Mouse (Mus musculus) heart, embryonic 13.5 days (tissue): ENCODE results near the gene Tmem53. TPM values are rescaled to one million over a fixed set of nuclear protein-coding genes. Genes with fewer than 3 reads are reported as not detected.

ENCODE experiments used
- ATAC-seq: fragments of 200-750 bp; cut with Nextera tagmentation; 2 replicates; pipeline ENCODE4 v1.8.0; 2017; ENCODE audit warnings: moderate TSS enrichment; ENCODE audit not compliant: insufficient number of reproducible peaks, low FRiP score, low TSS enrichment; ENCODE audit errors: extremely low read depth
- H3K27ac ChIP-seq: fragments of 300-500 bp; sonication (generic); replicated peaks from 2 replicates; pipeline ENCODE4 v1.5.1; 2015; ENCODE audit warnings: moderate library complexity, mild to moderate bottlenecking, inconsistent platforms
- H3K27me3 ChIP-seq: fragments of 300-500 bp; sonication (generic); replicated peaks from 2 replicates; pipeline ENCODE4 v1.6.1; 2015; ENCODE audit warnings: mild to moderate bottlenecking, inconsistent platforms
- H3K36me3 ChIP-seq: fragments of 300-500 bp; sonication (generic); 2 replicates; pipeline ENCODE4 v1.6.1; 2015; ENCODE audit warnings: mild to moderate bottlenecking, inconsistent platforms
- H3K4me1 ChIP-seq: fragments of 300-500 bp; sonication (generic); 2 replicates; pipeline ENCODE4 v1.6.1; 2015; ENCODE audit warnings: inconsistent platforms
- H3K4me2 ChIP-seq: fragments of 300-500 bp; sonication (generic); 2 replicates; pipeline ENCODE4 v1.6.1; 2015; ENCODE audit warnings: inconsistent platforms, mild to moderate bottlenecking, moderate library complexity
- H3K4me3 ChIP-seq: fragments of 300-500 bp; sonication (generic); 2 replicates; pipeline ENCODE4 v1.5.1; 2015; ENCODE audit warnings: moderate library complexity, mild to moderate bottlenecking, inconsistent platforms
- H3K9ac ChIP-seq: fragments of 300-500 bp; sonication (generic); 2 replicates; pipeline ENCODE4 v1.6.1; 2015; ENCODE audit warnings: inconsistent platforms, mild to moderate bottlenecking, moderate library complexity
- H3K9me3 ChIP-seq: fragments of 300-500 bp; sonication (generic); 2 replicates; pipeline ENCODE4 v1.6.1; 2016; ENCODE audit warnings: inconsistent platforms
- WGBS: fragments of 180-500 bp; shearing (Covaris S2); methylation state at CpG from one replicate; pipeline ENCODE4 v1.1.7; 2015; ENCODE audit warnings: mixed read lengths; 5-methylcytosine and 5-hydroxymethylcytosine counted together
- polyA plus RNA-seq: library from polyadenylated mRNA; unstranded; fragments of >200 nt; fragmentation: Nextera tagmentation; extraction: Ambion mirVana; gene quantifications from 2 replicates; pipeline ENCODE4 v1.2.1, GENCODE M21; 2015

Tmem53 gene
- polyA plus RNA-seq, 1 experiment from 2014 or later: 25.0 TPM

GRCm38 (mm10) chr4:117284363-117284762, 32.6 kb downstream of the Tmem53 start:
- Histone ChIP-seq H3K36me3 (peaks cover 85% of the 10 kb centered on the region), H3K9ac (peak overlapping the region; percentile 56; the same call in 1 of the 2 replicates), H3K4me2 (no peak overlapping the region), H3K4me1 (peaks cover 43% of the 10 kb centered on the region), H3K4me3 (no peak overlapping the region), H3K27me3 (no peaks in the 10 kb centered on the region), H3K27ac (0 out of 2 replicates have a peak overlapping the region, but pooled peaks have one; percentile 61), H3K9me3 (no peaks in the 10 kb centered on the region)
- ATAC-seq: no peak
- WGBS: 64% methylated on average over 4 of the region's 4 CpGs

- Histone ChIP-seq H3K4me3 (peak overlapping the region; percentile 80), H3K9ac (peak overlapping the region; percentile 86), H3K36me3 (peaks cover 46% of the 10 kb centered on the region), H3K27me3 (no peaks in the 10 kb centered on the region), H3K9me3 (no peaks in the 10 kb centered on the region), H3K4me2 (peak overlapping the region; percentile 88), H3K27ac (peak overlapping the region; percentile 96), H3K4me1 (peaks cover 36% of the 10 kb centered on the region)
- no peak for ATAC-seq
- 22% methylated on average over 25 of the region's 25 CpGs for WGBS
Measured at GRCm38 (mm10) chr4:117288277-117288926, 36.7 kb downstream of the Tmem53 start.

DNA sequence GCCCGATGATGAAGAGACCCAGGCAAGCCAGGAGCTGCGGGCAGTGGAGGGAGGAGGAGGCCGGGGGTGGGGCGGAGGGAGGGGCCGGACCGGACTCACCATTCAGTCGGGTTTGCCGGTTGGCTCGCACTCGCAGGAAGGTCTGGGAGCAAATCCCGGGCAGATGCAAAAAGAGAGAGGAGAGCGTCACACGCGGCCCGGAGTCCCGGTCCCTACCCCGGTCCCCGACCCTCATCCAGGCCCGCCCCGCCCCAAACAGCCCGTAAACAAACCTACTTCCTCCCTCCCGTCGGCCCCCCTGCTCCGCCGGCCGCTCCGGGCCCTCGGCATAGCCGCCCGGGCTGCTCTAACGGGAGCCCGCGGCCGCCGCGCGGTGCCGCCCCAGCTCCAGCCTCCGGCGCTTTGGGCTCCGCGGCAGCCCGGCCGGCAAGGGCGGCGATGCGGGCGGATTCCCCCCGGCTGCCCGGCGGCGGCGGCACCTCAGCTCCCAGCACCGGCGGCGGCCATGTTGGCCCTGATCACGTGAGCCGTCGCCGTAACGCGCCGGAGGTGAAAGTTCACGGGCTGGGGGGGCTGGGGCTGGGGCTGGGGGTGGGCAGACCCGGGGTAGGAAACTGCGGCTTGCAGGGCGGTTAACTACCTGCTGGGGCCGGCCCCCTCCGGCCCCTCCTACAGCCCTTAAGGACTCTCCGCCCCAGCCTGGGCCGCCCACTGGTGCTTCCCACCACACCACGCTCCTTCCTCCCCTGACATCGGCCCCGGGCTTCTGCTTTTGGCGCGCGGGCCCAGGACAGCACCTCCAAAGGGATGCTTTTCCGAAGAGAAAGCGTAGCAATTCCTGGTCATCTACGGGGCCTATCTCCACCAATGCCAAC, 37.4 kb downstream of the Tmem53 start:
- Histone ChIP-seq H3K27ac (peak overlapping the region; percentile 96), H3K9ac (peak overlapping the region; percentile 86), H3K27me3 (0 out of 2 replicates have a peak, but pooled peaks cover 2% of the 10 kb centered on the region), H3K4me2 (peak overlapping the region; percentile 88), H3K9me3 (no peaks in the 10 kb centered on the region), H3K4me1 (peaks cover 28% of the 10 kb centered on the region), H3K36me3 (peaks cover 38% of the 10 kb centered on the region), H3K4me3 (peak overlapping the region; percentile 80)
- 1% methylated on average over 61 of the region's 80 CpGs for WGBS
- ATAC-seq: peak; percentile 83

- Histone ChIP-seq H3K27me3 (peaks cover 24% of the 10 kb centered on the region), H3K27ac (no peak overlapping the region), H3K9me3 (no peaks in the 10 kb centered on the region), H3K36me3 (peaks cover 13% of the 10 kb centered on the region), H3K4me2 (no peak overlapping the region), H3K4me1 (peaks cover 16% of the 10 kb centered on the region), H3K4me3 (no peak overlapping the region), H3K9ac (no peak overlapping the region)
- no peak for ATAC-seq
- WGBS: 75% methylated on average over 2 of the region's 2 CpGs
Measured at GRCm38 (mm10) chr4:117291696-117292095, 39.9 kb downstream of the Tmem53 start.

GRCm38 (mm10) chr4:117296849-117297593, 45.3 kb downstream of the Tmem53 start:
- no peak overlapping the region for H3K9ac ChIP-seq
- 74% methylated on average over 19 of the region's 19 CpGs for WGBS
- no peak overlapping the region for H3K4me2 ChIP-seq
- no peak overlapping the region for H3K4me3 ChIP-seq
- no peaks in the 10 kb centered on the region for H3K9me3 ChIP-seq
- peaks cover 61% of the 10 kb centered on the region for H3K27me3 ChIP-seq
- no peak overlapping the region for H3K27ac ChIP-seq
- no peaks in the 10 kb centered on the region for H3K4me1 ChIP-seq
- H3K36me3 ChIP-seq: no peaks in the 10 kb centered on the region
- no peak for ATAC-seq

GRCm38 (mm10) chr4:117297819-117298218, 46.1 kb downstream of the Tmem53 start:
- Histone ChIP-seq H3K4me1 (no peaks in the 10 kb centered on the region; the same call in 1 of the 2 replicates), H3K27ac (no peak overlapping the region), H3K4me3 (no peak overlapping the region), H3K9me3 (no peaks in the 10 kb centered on the region), H3K9ac (no peak overlapping the region), H3K36me3 (no peaks in the 10 kb centered on the region), H3K4me2 (no peak overlapping the region), H3K27me3 (peaks cover 69% of the 10 kb centered on the region)
- WGBS: 74% methylated on average over 9 of the region's 9 CpGs
- ATAC-seq: no peak

DNA sequence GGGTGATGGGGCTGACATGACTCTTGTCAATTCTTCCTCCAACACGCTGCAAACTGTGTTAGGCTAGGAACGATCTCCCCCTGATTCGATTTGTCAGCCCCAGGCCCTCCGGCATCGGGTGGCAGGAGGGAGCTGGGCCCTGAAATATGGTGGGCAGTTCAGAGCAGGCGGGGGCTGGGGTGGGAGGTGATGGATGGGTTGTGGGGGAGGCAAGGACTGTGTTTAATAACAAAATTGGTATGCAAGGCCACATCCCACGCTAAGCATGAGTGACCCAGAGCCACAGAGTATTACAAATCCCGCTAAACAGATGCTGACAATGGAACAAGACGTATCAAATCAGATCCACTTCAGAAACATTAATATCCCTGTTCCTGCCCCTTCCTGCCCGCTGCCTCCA, 48.2 kb downstream of the Tmem53 start:
- Histone ChIP-seq H3K9ac (no peak overlapping the region), H3K9me3 (no peaks in the 10 kb centered on the region), H3K36me3 (no peaks in the 10 kb centered on the region), H3K27ac (no peak overlapping the region), H3K4me2 (no peak overlapping the region), H3K4me1 (peaks cover 16% of the 10 kb centered on the region), H3K4me3 (no peak overlapping the region), H3K27me3 (peaks cover 83% of the 10 kb centered on the region)
- no peak for ATAC-seq
- 68% methylated on average over 10 of the region's 10 CpGs for WGBS

GRCm38 (mm10) chr4:117302027-117302806, 50.5 kb downstream of the Tmem53 start:
- no peak for ATAC-seq
- no peak overlapping the region for H3K4me2 ChIP-seq
- H3K27me3 ChIP-seq: peaks cover 83% of the 10 kb centered on the region
- no peak overlapping the region for H3K4me3 ChIP-seq
- H3K9ac ChIP-seq: no peak overlapping the region
- WGBS: 37% methylated on average over 14 of the region's 14 CpGs
- H3K4me1 ChIP-seq: peaks cover 18% of the 10 kb centered on the region
- no peak overlapping the region for H3K27ac ChIP-seq
- H3K9me3 ChIP-seq: no peaks in the 10 kb centered on the region
- no peaks in the 10 kb centered on the region for H3K36me3 ChIP-seq

DNA sequence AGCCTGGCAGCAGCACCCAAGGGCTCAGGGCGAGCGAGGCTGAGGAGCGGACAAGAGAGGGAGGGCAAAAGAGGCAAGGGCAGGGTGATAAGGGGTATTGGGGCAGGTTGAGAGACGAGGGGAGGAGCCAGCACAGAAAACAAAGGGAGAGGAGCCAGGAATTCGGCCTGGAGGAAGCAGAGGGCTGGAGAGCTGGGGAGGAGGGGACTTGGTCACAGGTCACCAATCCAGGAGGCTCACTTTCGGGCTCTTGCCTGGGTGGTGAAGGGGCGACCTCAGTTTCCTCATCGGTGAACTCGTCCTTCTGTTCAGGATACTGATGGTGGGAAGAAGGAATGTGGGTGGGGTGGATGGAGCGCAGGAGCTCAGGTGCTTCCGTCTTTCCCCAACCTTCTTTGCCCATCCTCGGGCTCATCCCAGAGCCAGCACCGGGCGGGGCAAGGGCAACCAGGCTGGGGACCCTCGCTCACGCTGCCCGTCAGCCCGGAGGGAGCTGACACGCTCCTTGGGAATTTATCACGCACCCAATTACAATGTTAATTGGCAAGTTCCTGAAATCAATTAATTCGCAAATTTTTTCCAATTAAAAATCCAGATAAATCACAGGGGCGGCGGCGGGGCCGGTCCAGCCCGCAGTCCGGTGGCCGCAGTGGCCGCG, 52.0 kb downstream of the Tmem53 start:
- Histone ChIP-seq H3K4me3 (peak overlapping the region; percentile 61), H3K27me3 (peaks cover 88% of the 10 kb centered on the region), H3K9ac (peak overlapping the region; percentile 83), H3K36me3 (no peaks in the 10 kb centered on the region), H3K9me3 (no peaks in the 10 kb centered on the region), H3K27ac (no peak overlapping the region), H3K4me2 (peak overlapping the region; percentile 98), H3K4me1 (peaks cover 18% of the 10 kb centered on the region)
- no peak for ATAC-seq
- WGBS: 9% methylated on average over 30 of the region's 30 CpGs

DNA sequence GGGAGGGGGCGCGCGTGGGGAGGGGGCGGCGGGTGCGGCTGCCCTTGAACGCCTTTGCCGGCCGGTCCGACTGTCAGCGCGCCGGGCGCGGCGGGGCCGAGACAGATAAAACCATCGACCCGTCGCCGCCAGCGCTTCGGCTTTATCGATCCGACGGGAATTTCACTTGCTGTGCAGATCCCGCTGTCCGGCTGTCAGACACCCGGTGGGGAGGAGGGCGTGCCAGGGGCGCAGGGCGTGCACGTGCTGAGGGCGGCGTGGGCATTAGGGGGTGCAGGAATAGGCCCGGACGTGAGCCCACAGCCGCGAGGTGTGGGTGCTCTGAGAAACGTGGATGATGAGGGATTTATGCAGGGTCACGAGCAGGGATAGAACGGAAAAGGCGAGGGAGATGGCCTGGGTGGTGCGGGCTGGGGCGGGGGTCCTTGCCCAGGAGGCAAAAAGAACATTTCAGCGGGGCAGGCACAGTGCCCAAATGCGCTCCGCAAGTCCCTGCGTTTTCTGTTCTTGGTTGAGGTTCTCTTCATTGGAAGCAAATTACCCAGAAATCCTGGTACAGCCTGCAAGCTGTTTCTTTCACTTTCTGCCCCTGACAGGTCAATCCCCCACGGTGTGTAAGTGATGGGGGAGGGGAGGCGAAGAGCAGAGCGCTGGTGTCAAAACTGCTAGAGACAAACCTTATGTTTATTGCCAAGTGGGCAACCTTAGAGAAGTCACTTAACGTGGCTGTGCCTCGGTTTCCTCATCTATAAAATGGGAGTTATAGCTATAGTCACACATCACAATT, 52.7 kb downstream of the Tmem53 start:
- H3K27me3 ChIP-seq: peaks cover 86% of the 10 kb centered on the region
- no peak overlapping the region for H3K27ac ChIP-seq
- H3K4me2 ChIP-seq: peak overlapping the region; percentile 98
- 3% methylated on average over 54 of the region's 54 CpGs for WGBS
- no peak for ATAC-seq
- H3K9ac ChIP-seq: peak overlapping the region; percentile 83
- peak overlapping the region; percentile 61 for H3K4me3 ChIP-seq
- no peaks in the 10 kb centered on the region for H3K36me3 ChIP-seq
- H3K4me1 ChIP-seq: peaks cover 18% of the 10 kb centered on the region
- no peaks in the 10 kb centered on the region for H3K9me3 ChIP-seq
